Mouse (Mus musculus) gastrocnemius, adult 2 months (tissue): ENCODE data around the gene Fryl. TPM values are rescaled to one million over a fixed set of nuclear protein-coding genes. Genes with fewer than 3 reads are reported as not detected.

Experiments
- DNase-seq: peaks from one replicate; pipeline ENCODE4 v3.0.0; 2022
- H3K27ac ChIP-seq: fragments of 200-600 bp; 2 replicates; pipeline ENCODE4 v1.8.1; 2022; ENCODE audit warnings: mild to moderate bottlenecking
- H3K4me3 ChIP-seq: fragments of 200-600 bp; 2 replicates; pipeline ENCODE4 v1.8.1; 2022; ENCODE audit warnings: mild to moderate bottlenecking, moderate library complexity
- CTCF ChIP-seq: fragments of 200-600 bp; IDR thresholded peaks from 2 replicates; pipeline ENCODE4 v1.8.1; 2022; ENCODE audit warnings: antibody characterized with exemption, mild to moderate bottlenecking, moderate library complexity
- intact Hi-C: fragments of 180-260 bp; cut with DNase I; formaldehyde crosslinking; loops from one replicate; pipeline ENCODE4 v1.15.1; 2025
- total RNA-seq, 2 experiments: library from RNA; stranded (reverse); gene quantifications; 2 replicates each; pipeline ENCODE4 v1.2.3; 2021

Fryl gene
- total RNA-seq, 2 experiments from 2014 or later: 14.6 to 23.5 TPM

GRCm38 (mm10) chr5:73197796-73198195 lies 58.6 kb downstream of the Fryl start:
- intact Hi-C loops: no loop called here
- no peak for TF ChIP-seq CTCF
- Histone ChIP-seq H3K27ac (no peak overlapping the region), H3K4me3 (no peak overlapping the region)
- DNase-seq: no peak

- TF ChIP-seq CTCF: no peak
- DNase-seq: no peak
- intact Hi-C loops: no loop called here
- no peak overlapping the region for H3K27ac ChIP-seq
- H3K4me3 ChIP-seq: no peak overlapping the region
Observed at GRCm38 (mm10) chr5:73194740-73195139, 61.7 kb downstream of the Fryl start.

GRCm38 (mm10) chr5:73194083-73194570 lies 62.3 kb downstream of the Fryl start:
- intact Hi-C loops: no loop called here
- no peak for DNase-seq
- peak; percentile 22; the same call in 1 of the 2 replicates for TF ChIP-seq CTCF
- Histone ChIP-seq H3K27ac (no peak overlapping the region), H3K4me3 (no peak overlapping the region)

- H3K4me3 ChIP-seq: no peak overlapping the region
- no peak for TF ChIP-seq CTCF
- H3K27ac ChIP-seq: no peak overlapping the region
- intact Hi-C loops: no loop called here
- DNase-seq: no peak
Observed at GRCm38 (mm10) chr5:73193627-73194026, 62.8 kb downstream of the Fryl start.

- H3K4me3 ChIP-seq: no peak overlapping the region
- no peak overlapping the region for H3K27ac ChIP-seq
- DNase-seq: no peak
- no peak for TF ChIP-seq CTCF
- intact Hi-C loops: no loop called here
Observed at GRCm38 (mm10) chr5:73192870-73193576, 63.4 kb downstream of the Fryl start.

- no peak for TF ChIP-seq CTCF
- intact Hi-C loops: no loop called here
- no peak overlapping the region for H3K4me3 ChIP-seq
- no peak for DNase-seq
- H3K27ac ChIP-seq: no peak overlapping the region
Observed at GRCm38 (mm10) chr5:73191765-73192164, 64.7 kb downstream of the Fryl start.

- Histone ChIP-seq H3K4me3 (no peak overlapping the region), H3K27ac (no peak overlapping the region)
- no peak for TF ChIP-seq CTCF
- intact Hi-C loops: no loop called here
- DNase-seq: no peak
Observed at GRCm38 (mm10) chr5:73190164-73190563, 66.3 kb downstream of the Fryl start.

GRCm38 (mm10) chr5:73189443-73190160 lies 66.8 kb downstream of the Fryl start:
- no peak for TF ChIP-seq CTCF
- intact Hi-C loops: no loop called here
- Histone ChIP-seq H3K4me3 (no peak overlapping the region), H3K27ac (no peak overlapping the region)
- DNase-seq: no peak

- no peak for TF ChIP-seq CTCF
- no peak overlapping the region for H3K27ac ChIP-seq
- intact Hi-C loops: no loop called here
- no peak for DNase-seq
- H3K4me3 ChIP-seq: no peak overlapping the region
Observed at GRCm38 (mm10) chr5:73188576-73188975, 67.8 kb downstream of the Fryl start.

GRCm38 (mm10) chr5:73188164-73188563 lies 68.3 kb downstream of the Fryl start:
- H3K4me3 ChIP-seq: no peak overlapping the region
- DNase-seq: no peak

GRCm38 (mm10) chr5:73186912-73187311 lies 69.5 kb downstream of the Fryl start:
- intact Hi-C loops: no loop called here
- H3K27ac ChIP-seq: no peak overlapping the region
- H3K4me3 ChIP-seq: no peak overlapping the region
- TF ChIP-seq CTCF: no peak
- no peak for DNase-seq

More at GRCm38 (mm10) chr5:73188164-73188563, 68.3 kb downstream of the Fryl start:
- no peak for TF ChIP-seq CTCF
- no peak overlapping the region for H3K27ac ChIP-seq
- intact Hi-C loops: no loop called here

- H3K4me3 ChIP-seq: no peak overlapping the region
- no peak for TF ChIP-seq CTCF
Observed at GRCm38 (mm10) chr5:73185424-73185823, 71.0 kb downstream of the Fryl start.

GRCm38 (mm10) chr5:73182701-73183447 lies 73.5 kb downstream of the Fryl start:
- no peak for DNase-seq
- Histone ChIP-seq H3K4me3 (no peak overlapping the region), H3K27ac (peak overlapping the region; percentile 2; the same call in 1 of the 2 replicates)
- TF ChIP-seq CTCF: no peak
- intact Hi-C loops: no loop called here

More at GRCm38 (mm10) chr5:73185424-73185823, 71.0 kb downstream of the Fryl start:
- intact Hi-C loops: no loop called here
- H3K27ac ChIP-seq: no peak overlapping the region
- DNase-seq: no peak
